Mouse (Mus musculus) natural killer cell, adult 2 months (primary cell): Measurements from ENCODE around the gene Flvcr2.

Experiments used
- DNase-seq, 2 experiments: peaks; one replicate each; pipeline ENCODE4 v3.0.0; 2022; ENCODE audit warnings: low spot score in 2 of 2

Gene Flvcr2

DNA sequence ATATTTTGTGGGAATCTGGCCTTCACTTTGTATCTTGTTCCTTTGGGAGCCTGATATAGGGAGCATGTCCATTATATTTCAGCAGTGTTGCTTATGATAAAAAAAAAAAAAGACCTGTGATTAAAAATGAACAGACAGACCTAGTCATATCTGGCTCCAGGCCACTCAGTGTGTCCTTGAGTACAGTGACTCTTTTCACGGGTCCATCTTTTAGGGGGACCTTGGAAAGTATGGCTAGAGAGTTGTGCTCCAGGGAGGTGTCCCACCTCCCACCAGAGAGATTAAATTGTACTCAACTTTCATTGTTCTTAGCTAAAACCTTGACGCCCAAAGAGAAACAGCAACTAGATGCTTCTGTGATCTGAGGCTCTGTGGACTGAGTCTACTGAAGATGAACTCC, 47.8 kb downstream of the Flvcr2 start:
- no peak for DNase-seq

DNA sequence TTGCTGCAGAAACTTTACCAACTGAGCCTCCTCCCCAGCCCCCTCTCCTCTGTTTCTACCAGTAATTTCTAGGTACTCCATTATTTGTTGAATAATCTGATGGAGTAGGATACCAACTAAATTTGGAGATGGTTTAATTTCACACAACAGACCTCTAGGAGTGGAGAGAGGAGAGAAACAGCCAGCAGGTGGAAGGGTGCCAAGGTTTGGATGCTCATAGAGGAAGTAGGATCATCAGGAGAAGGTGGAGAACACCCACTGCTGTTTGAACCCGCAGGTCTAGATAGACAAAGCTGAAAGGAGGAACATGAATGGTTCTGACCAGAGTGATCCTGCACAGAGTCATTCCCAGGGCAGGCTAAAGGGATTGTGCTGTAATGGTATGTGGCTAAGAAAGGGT, 49.2 kb downstream of the Flvcr2 start:
- DNase-seq, result no peak

DNA sequence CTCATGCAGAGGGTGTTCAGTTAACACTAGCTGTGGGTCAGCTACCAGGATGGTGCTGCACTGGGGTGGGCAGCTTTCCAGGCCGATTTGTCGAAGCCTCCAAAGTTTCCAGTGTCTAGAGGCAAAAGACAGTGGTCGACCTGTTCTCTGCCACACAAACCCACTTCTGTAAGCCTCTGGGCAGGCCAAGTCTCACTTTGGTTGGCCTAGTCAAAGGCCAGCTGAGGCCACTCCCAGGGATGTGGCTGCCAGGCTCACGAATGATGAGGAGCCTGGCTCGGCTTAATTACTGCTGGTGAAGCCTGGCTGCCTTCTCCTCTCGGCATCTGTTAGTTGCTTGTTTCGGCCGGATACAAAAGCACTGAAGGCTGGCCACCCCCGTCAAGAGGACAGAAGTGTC, 53.7 kb downstream of the Flvcr2 start:
- DNase-seq, result no peak

DNA sequence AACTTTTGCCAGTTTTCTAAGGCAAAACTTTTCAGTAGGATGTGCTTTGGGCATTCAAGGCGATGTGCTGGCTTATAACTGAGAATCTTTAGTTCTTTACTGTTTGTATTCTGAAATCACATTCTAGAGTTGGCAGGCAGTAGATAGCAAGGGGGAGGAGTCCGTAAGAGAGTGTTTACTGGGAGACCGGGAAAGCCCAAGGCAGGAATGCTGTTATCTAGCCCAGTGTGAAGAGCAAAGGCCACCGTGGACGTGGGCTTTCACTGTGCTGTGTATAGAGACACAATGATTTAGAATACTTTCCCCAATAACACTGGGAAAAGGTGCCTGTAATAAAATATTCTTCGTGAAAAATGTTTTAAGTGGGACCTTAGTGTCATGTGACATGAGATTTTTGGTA, 63.4 kb downstream of the Flvcr2 start:
- no peak for DNase-seq

DNA sequence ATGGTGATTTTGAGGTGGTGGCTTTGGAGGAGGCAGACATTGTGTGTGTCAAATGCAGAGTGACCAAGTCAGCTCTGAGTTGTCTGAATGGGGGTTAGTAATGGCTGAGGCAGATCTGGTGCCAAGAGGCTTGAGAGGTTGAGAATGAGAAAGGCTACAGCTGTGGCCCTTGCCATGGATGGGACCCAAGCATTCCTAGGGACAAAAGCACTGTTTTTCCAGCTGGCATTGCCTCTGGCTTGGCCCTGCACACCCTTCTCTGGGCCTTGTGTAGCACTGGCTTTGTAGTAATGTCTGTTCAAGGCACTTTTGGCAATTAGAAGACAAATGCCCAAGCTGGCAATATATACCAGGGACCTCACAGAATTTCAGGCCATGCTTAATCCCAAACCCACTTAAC, 64.6 kb downstream of the Flvcr2 start:
- no peak for DNase-seq

DNA sequence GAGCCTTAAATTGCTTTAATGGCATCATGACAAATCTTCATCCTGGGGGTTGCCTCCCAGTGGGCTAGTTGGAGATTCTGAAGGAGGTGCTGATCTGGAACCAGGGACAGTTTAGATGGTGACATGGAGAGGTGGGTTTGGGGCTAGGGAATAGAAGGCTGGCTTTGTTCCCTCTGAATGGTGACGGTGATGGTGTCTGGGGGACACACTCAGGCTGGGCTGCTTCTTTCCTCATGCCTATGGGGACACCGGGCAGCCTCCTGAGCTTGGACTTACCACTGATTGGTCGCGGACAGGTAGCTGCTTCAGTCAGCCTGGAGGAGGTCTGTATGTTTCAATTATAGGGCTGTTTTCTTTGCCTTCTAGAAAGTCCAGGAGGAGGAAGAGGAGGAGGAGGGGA, 65.3 kb downstream of the Flvcr2 start:
- DNase-seq, result no peak

DNA sequence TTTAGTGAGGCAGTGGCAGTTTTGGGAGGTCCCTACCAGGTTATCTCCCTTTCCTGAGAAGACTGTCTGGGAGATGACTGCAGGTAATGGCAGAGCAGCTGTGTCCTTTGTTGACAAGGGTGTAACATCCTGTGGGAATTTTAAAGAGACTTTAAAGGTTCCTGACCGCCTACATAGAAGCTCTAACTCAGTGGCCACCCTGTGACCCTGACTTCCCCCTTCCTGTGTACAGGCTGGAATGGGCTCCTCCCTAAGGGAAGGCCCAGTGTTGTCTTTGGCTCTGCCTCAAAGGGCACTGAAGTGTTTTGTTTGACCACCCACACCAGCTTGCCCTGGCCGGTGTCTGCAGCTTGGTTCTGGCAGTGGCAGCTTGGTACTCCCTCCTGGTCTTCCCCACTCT, 67.3 kb downstream of the Flvcr2 start:
- no peak for DNase-seq

DNA sequence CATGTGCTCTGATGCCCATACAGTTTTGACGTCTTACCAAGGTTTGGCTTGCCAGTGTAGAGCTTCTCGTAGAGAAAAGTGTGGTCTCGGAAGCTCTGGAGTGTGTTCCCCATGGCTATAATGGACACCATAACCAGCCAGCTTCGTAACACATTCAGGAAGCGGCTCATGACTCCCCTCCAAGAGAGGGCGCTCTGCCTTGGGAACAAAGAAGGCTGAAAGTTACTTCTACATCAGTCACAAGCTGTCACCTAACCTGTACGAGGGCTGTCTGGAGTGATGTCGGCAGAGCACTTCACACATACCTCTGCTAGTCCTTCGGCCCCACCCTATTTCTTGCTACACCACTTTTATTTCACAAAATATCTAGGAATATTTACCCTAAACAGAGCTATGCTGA, 75.7 kb downstream of the Flvcr2 start:
- DNase-seq, result no peak

DNA sequence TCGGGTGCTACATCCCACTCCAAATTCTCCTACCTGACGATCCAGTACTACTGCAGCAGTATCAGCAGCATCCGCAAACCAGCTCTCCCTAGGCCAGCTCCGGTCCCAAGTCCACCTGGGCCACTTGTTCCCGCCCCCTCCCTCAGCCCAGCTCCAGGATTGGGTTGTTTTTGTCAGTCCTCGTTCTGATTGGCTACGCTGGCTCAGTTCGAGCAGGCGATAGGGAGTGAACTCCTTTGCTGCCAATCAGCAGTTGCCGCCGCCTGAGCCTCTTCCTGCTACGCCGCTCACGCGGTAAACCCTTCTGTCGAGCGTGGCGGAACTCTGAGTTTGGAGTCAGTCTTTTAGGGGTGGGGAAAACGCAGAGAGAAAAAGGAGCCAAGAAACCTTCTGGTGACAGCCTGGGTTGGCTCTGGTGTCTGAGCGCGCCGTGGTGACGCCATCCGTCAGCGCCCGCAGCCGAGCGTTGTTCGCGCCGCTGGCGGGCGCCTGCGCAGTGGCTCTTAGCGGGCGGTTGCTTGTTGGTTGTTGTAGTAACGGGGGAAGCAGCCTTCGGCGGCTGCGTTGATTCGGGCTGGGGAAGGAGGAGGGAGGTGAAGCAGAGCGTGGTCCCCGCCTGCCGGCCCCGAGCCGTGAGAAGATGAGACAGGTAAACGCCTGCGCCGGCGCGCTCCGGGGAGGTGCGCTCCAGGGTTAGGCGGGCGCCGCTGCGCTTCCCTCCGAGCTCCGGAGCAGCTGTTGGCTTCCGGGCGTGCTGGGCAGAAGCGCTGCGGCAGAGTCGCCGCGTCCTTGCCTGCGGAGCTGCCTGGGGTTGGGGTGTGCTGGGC, 78.3 kb downstream of the Flvcr2 start, which contains the start of the genes Erg28 and Ttll5:
Gene Erg28 (minus strand): TSS at position 113 of the 827 bp plus-strand sequence.
Gene Ttll5 (plus strand): TSS at position 222 of the 827 bp plus-strand sequence.
- DNase-seq, result peak; percentile 93 to 94

DNA sequence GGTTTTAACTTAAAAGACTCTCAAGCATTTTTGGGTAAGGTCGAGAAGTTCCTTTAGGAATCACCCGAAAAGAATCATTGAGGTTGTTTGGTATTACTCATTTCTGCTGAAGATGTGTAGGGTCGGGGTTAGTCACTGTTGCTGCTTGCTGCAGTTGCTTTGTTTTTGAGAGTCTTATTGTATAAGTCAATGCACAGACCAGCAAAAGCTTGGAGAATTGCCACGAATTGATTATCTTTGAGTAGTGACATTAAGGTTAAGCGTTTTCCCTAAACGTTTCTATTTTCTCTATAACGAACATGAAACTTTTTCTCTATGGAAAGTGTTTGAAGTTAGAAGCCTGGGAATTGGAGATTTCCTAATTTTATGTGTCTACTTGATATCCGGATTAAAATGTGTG, 79.0 kb downstream of the Flvcr2 start:
- DNase-seq, result no peak

DNA sequence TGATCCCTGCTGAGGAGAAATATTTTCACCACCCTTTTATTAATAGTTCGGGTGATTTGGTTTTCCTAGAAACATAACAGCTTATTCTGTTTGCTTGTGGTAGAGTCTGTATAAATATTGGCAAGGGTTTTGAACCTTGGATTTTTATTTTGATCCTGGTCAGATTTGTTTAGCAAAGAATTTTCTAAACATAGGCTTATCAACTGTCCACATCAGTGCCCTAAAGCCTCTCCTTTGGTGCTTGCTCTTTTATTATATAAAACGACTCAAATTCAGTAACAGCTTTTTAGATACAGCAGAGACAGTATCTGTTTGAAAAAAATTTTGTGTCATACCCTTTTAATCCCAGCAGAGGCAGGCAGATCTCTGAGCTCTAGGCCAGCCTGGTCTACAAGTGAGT, 79.5 kb downstream of the Flvcr2 start:
- no peak for DNase-seq

DNA sequence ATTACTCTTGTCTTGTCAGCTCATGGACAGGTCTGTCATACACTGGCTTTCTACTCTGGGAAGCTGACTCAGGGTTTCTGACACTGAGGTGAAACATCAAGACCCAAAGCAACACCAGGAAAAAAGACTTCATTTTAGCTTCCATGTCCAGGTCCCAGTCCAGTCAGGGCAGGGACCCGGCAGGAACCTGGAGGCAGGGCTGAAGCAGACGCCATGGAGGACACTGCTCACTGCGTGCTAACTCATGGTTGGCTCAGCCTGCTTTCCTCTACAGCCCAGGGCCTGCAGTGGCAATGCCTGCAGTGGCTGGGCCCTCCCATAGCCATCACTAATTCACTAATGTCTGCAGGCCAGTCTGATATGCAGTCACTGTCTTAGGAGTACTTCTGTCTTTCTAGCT, 82.5 kb downstream of the Flvcr2 start:
- DNase-seq, result no peak

DNA sequence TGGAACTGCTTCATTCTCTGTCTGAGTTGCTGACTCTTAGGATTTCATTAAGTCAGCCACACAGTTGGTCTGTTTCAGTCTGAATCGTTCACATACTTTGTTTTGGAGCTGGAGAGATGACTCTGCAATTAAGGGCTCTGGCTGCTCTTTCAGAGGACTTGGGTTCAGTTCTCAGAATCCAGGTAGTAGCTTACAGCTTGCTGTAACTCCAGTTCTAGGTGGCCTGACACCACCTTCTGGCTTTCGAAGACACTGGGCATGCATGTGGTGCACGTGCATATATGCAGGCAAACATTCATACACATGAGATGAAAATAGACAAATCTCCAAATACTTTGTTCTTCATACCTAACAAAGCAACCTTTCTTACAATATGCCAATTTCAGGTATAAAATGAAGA, 83.5 kb downstream of the Flvcr2 start:
- DNase-seq, result no peak

DNA sequence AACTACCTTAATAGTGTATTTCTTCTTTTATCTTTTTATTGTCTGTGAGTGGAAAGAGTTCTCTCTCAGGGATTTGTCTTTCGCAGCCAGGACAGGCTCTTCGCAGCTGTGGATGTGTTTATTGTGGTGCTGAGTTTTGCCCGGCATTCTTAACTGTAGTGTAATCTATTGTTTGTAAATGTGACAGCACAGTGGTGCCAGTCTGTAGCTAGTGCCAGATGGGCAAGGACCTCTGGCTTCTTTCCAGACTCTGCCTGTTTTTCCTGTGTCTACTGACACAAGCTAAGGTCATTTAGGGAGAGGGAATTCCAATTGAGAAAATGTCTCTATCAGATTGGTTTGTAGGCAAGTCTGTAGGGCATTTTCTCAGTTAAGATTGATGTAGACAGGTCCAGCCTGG, 84.4 kb downstream of the Flvcr2 start:
- DNase-seq, result no peak

DNA sequence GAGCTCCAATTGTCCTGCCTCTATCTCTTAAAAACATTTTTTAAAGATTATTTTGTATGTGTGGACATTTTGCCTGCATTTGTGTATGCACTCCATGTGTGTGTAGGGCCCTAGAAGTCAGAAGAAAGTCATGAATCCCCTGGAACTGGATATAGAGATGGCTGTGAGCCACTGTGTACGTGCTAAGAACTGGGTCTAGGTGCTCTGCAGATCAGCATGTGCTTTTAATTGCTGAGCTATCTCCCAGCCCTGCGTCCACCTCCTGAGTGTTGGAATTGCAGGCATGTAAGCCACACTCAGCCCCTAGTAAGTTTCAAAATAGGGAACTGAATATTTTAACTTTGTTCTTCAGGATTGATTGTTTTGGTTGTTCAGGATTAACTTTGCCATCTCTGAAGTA, 88.2 kb downstream of the Flvcr2 start:
- DNase-seq, result no peak

DNA sequence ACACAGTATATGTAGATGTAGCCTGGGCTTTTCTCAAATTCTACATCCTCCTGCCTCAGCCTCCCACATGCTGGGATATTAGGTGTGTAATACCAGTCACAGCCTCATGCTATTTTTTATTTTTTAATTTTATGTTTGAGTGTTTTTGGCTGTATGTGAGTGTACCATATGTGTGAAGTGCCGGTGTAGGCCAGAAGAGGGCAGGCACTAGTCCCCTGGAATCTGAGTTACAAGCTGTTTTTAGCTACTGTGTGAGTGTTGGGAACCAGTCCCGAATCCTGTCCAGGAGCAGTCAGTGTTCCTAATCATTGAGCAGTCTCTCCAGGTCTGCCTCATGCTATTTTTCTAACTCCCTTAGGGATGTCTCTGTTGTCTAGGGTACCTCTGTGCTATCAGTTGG, 91.4 kb downstream of the Flvcr2 start:
- DNase-seq, result no peak

DNA sequence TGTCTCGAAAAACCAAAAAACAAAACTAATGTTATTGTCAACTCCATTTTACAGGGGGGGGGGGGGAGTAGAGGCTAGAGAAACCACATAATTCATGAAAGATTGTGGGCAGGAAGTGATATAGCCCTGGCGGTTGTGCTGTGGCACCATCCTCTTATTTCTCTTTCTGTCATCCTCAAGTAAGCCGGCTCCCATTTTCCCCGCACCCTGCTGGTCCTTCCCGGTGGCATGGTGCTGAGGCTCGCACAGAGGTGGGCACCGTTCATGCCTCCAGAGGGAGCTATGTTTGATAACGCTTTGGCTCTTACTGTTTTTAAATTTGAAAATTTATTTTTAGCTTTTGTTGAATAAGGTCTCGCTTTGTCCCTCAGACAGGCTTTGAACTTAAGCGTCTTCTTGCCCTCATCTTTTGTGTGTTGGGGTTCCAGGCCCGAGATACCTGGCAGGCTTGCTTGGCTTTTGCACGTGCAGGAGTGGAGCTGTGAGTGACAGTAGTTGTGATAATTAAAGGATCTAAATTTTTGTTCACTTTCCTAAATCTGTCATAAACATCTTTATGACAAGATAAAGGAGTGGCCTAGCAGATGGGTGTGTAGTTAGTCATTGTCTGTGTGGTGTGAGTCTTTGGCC, 93.1 kb downstream of the Flvcr2 start:
- DNase-seq, result peak in 1 of 2 experiments; percentile 7

DNA sequence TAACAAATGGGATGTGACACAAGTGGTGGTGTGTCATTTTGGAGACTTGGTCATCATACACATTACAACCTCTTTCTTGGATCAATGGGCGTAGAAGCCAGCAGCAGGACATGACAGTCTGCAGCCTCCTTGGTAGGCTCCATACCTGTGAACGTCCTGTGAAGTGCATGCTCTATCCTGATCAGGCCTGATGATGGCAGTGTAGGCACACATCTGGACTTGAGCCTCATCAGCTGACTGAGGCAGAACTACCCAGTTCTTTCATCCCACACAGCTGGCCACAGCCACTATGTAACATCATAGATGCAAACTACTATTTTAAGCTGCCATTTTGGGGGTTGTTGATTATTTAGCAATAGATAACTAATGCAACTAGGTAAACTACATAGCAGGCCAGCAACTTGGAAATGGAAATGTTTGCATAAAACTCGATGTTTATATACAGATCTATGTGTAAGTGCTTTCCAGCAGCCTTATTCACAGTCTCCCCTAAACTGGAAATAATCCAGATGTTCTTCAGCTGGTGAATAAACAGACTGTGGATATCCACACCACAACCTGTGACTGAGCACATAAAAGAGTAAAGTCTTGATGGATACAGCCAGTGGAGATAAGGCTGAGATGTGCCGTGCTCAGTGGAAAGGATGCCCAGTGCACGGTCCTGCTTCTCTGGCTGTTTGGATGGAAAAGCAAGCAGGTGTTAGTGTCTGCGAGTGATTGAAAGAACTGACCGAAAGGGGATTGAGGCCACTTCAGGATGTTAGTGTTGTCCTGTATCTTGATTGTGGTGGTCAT, 102.0 kb downstream of the Flvcr2 start:
- peak in 1 of 2 experiments; percentile 7 for DNase-seq

DNA sequence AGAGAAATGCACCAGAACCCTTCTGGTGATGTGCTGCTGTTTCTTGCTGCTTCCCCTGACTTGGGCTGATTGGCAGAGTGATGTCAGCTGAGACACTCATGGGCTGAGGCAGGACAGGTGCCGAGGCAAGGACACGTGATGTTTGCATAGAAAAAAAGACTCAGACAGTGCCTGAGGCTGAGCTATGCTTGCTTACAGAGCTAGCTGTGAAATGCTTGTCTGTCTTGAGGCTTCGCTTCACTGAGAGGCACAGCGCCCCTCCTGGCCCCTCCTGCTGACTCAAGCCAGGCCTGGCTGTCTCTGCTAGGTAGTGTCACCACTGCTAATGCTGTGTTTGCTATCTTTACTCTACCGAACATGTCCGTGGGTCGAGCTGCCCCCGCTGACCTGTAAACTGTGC, 104.3 kb downstream of the Flvcr2 start:
- no peak for DNase-seq

DNA sequence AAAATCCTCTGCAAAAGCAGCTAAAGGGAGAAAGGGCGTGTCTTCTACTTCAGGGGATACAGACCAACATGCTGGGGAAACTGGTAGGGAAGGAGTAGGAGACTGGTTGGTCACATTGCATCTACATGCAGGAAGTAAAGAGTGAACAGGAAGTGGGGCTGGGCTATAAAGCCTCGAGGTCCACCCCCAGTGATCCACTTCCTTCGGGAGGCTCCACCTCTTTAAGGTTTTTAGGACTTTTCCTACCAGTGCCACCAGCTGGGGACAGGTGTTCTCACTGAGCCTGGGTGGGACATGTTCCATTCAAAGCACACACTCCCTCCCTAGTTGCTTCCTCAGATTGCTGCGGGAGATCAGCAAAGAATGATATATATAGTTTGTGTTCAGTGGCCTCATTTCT, 107.5 kb downstream of the Flvcr2 start:
- DNase-seq, result no peak

DNA sequence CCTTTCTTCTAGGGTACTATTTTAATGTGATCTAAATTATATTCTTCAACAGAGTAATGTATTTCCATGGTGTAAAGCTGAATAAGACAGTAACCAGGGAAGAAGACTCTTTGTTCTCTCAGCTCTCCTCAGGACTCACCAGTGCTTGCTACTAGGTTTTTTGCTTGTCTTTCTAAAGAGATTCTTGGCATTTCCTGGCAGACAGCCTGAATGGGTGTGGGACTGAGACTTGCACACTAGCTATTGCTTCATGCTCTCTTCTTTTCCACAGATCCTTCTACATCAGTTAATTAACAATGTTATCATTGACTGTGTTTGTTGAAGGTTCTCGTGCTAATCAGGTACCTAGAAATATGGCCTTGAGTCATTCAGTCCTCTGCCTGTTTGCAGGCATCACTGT, 107.9 kb downstream of the Flvcr2 start:
- DNase-seq, result no peak

DNA sequence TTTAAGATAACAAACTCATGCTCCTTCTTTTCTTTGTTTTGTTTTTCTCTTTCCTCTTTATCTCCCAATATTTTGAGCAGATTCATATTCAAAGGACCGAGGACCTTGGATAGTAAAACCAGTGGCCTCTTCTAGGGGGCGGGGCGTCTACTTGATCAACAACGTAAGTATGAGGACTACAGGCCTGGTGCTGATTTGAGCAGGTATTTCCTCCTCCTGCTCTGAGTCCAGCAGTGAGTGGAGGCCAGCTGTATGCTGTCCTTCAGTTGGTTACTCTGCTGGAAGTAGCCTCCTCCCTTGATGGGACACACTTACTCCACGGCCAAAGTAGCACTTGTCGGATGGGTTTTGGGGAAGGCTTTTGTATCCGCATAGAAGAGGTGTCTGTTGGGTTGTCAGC, 111.0 kb downstream of the Flvcr2 start:
- no peak for DNase-seq

DNA sequence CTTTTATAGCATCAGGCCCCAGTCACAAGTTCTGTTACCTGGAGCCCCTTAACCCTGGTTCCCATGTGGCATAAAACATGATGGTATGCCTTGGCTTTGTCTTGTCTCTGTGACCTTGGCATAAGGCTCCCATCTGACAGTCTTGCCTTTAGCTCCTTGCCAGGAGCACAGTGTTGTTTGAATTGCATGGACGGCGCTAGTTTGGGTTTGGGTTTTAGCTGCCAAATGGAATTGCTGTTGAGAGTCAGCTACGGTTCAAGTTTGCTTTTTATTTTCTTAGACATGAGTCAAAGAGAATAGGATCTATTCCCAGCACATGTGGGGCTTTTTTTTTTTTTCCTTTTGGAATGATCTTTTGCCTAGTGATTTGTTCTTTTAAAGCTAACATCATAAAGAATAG, 112.8 kb downstream of the Flvcr2 start:
- DNase-seq, result no peak
